Mouse (Mus musculus): ENCODE data around the gene Hcrtr2. TPM values are rescaled to one million over a fixed set of nuclear protein-coding genes. Genes with fewer than 3 reads are reported as not detected.

The Hcrtr2 gene
- polyA plus RNA-seq, 1 experiment = not detected

GRCm38 (mm10) chr9:76196917-76197316 lies 126.7 kb downstream of the Hcrtr2 start:
- H3K36me3 ChIP-seq (ENCODE audit: control insufficient read depth, insufficient read depth, low read length) = no peaks in the 10 kb centered on the region
- no peaks in the 10 kb centered on the region for H3K4me1 ChIP-seq (ENCODE audit: control insufficient read depth, insufficient read depth, insufficient read length, low read length)
- H3K27me3 ChIP-seq (ENCODE audit: control insufficient read depth, insufficient read depth, low read length) = no peaks in the 10 kb centered on the region
- TF ChIP-seq POLR2A (IDR thresholded peaks at IDR 0.05; ENCODE audit: low read depth, low read length) = no peak
- no peak for TF ChIP-seq CTCF (IDR thresholded peaks at IDR 0.05; ENCODE audit: extremely low read depth, insufficient read length, insufficient replicate concordance, low read depth, low read length)
- H3K27ac ChIP-seq (ENCODE audit: insufficient read depth, low read depth, low read length) = no peak overlapping the region
- H3K4me3 ChIP-seq (ENCODE audit: low read depth, low read length) = no peak overlapping the region
- WGBS = 83% methylated on average over 4 of the region's 4 CpGs

- Histone ChIP-seq H3K27ac (ENCODE audit: insufficient read depth, low read depth, low read length) (no peak overlapping the region), H3K36me3 (ENCODE audit: control insufficient read depth, insufficient read depth, low read length) (no peaks in the 10 kb centered on the region), H3K4me3 (ENCODE audit: low read depth, low read length) (no peak overlapping the region), H3K27me3 (ENCODE audit: control insufficient read depth, insufficient read depth, low read length) (no peaks in the 10 kb centered on the region), H3K4me1 (ENCODE audit: control insufficient read depth, insufficient read depth, insufficient read length, low read length) (no peaks in the 10 kb centered on the region)
- TF ChIP-seq CTCF (IDR thresholded peaks at IDR 0.05; ENCODE audit: extremely low read depth, insufficient read length, insufficient replicate concordance, low read depth, low read length) = no peak
- no peak for TF ChIP-seq POLR2A (IDR thresholded peaks at IDR 0.05; ENCODE audit: low read depth, low read length)
Observed at GRCm38 (mm10) chr9:76179221-76179620, 144.4 kb downstream of the Hcrtr2 start.

Other genes starting within 250 kb of the Hcrtr2 start
- gene Gfral, start 110.2 kb downstream of the Hcrtr2 start, polyA plus RNA-seq (2012; rRNA removed) = not detected in 2 replicates
- 0.70 and 6.7 TPM in 2 replicates for gene Fam83b, start 243.3 kb upstream of the Hcrtr2 start, polyA plus RNA-seq (2012; rRNA removed)

All from small intestine, adult 2 months (tissue).